Mouse (Mus musculus) MEL (cell line): ENCODE data around the gene Cables2.

Source experiments
- BHLHE40 ChIP-seq: IDR thresholded peaks from 2 replicates; pipeline ENCODE4 v1.6.1; 2012; ENCODE audit warnings: low read depth, mild to moderate bottlenecking, inconsistent platforms, low read length, improper control_type of control experiment, borderline replicate concordance
- MYB ChIP-seq: IDR thresholded peaks from 2 replicates; pipeline ENCODE4 v1.6.1; 2011; ENCODE audit warnings: mild to moderate bottlenecking, low read depth, low read length, improper control_type of control experiment
- TAL1 ChIP-seq: IDR thresholded peaks from 2 replicates; pipeline ENCODE4 v1.6.1; 2012; ENCODE audit warnings: mild to moderate bottlenecking, inconsistent platforms, low read length, moderate library complexity, mixed read lengths

GRCm38 (mm10) chr2:180243108-180243507 is 30.2 kb downstream of the Cables2 start:
- TF ChIP-seq BHLHE40 (no peak), TAL1 (no peak), MYB (no peak)
